Mouse (Mus musculus) layer of hippocampus, adult 2 months (tissue): ENCODE results near the gene Serpind1. TPM values are rescaled to one million over a fixed set of nuclear protein-coding genes. Genes with fewer than 3 reads are reported as not detected.

Experiments used
- DNase-seq, 2 experiments: peaks; one replicate each; pipeline ENCODE4 v3.0.0; 2022; ENCODE audit warnings: low spot score in 2 of 2
- H3K27ac ChIP-seq: fragments of 200-600 bp; 2 replicates; pipeline ENCODE4 v1.8.1; 2022
- H3K4me3 ChIP-seq: fragments of 200-600 bp; 2 replicates; pipeline ENCODE4 v1.8.1; 2022; ENCODE audit warnings: mild to moderate bottlenecking
- CTCF ChIP-seq: fragments of 200-600 bp; conservative IDR thresholded peaks from 2 replicates; pipeline ENCODE4 v1.8.1; 2022; ENCODE audit warnings: antibody characterized with exemption, mild to moderate bottlenecking, moderate library complexity
- total RNA-seq, 2 experiments: library from RNA; stranded (reverse); gene quantifications; 2 replicates each; pipeline ENCODE4 v1.2.3; 2021

The Serpind1 gene
- total RNA-seq, 2 experiments from 2014 or later = 0.79 to 1.4 TPM

DNA sequence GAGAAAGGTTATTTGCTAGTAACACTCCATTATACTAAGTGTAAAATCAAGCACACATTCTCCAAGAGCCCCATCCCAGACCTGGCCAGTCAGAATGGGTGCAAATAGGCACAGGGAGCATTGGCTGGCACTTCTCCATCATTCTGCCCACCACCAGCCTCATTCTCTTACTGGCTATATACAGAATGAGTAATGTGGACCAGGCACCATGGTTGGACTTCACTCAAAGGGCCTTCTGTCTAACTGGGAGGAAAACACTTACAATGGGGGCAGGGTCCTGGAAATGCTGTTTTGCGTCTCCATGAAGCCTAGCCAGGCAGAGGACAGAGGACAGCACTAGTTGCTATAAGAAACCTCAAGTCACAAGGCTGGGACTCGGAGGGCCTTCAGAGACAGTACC, 5.1 kb upstream of the Serpind1 start:
- H3K4me3 ChIP-seq = no peak overlapping the region
- no peak for TF ChIP-seq CTCF
- peak in 1 of 2 experiments; percentile 26 for DNase-seq
- H3K27ac ChIP-seq = peak overlapping the region; percentile 69

DNA sequence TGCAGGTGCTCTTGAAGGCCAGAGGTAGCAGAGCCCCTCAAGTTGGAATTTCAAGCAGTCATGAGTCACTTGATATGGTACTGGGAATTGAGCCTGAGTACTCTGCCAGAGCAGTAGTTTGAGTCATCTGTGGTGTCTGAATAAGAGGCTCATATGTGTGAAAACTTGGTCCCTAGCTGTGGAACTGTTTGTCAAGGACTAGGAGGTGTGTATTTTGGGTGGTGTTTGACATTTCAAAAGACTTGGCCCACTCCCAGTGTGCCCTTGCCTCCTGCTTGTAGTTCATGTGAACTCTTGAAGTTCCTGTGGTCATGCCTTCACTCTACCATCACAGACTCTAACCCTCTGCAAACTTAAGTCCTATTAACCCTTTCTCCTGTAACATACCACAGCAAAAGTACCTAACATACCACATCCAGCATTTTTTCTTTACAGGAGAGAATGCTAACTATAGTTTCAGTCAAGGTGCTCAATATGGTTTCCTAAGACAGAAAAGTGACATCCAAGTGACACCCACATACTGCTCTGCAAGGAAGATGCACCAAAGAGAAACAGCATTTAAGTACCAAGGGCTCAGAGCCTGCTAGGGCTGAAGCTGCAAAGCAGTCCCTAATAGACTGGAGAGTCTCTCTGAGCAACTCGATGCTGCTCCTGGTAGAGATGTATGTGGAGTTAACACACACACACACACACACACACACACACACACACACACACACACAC, 1.2 kb upstream of the Serpind1 start:
- no peak for TF ChIP-seq CTCF
- no peak overlapping the region for H3K4me3 ChIP-seq
- peak overlapping the region; percentile 55 for H3K27ac ChIP-seq
- DNase-seq = peak in 1 of 2 experiments; percentile 28

DNA sequence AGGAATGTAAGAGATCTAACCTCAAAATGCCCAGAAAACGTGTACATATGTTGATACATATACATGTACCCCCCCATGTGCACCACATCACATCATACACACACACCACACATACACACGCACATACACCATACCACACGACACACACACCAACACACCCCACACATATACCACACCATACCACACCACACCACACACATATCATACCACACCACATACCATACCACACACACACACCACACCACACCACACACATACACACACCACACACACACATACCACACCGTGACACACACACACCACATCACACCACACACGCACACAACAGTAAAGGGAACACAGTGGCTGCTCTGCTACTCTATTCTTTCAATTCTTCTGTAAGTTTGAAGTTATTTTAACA, 684 bp downstream of the Serpind1 start:
- no peak for DNase-seq
- H3K27ac ChIP-seq = no peak overlapping the region
- no peak overlapping the region for H3K4me3 ChIP-seq
- no peak for TF ChIP-seq CTCF

DNA sequence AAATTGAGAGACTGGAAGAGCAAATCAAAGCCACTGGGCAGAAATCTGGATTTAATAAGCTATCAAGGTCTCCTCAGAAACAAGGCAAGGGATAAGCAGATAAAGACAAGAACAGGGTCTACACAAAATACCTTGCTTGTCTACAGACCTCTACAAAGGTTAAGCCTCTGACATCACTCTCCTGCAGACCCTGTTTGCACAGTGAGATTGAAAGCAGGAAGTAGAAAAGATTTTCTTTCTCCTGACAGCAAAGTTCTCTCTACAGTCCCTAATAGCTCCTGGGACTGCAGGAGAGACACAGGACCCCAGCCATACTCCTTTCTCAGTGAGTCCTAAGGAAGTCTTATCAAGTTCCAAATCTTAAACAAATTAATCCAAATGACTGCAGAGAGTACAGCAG, 3.4 kb downstream of the Serpind1 start:
- no peak for DNase-seq
- Histone ChIP-seq H3K27ac (no peak overlapping the region), H3K4me3 (no peak overlapping the region)
- TF ChIP-seq CTCF = no peak

DNA sequence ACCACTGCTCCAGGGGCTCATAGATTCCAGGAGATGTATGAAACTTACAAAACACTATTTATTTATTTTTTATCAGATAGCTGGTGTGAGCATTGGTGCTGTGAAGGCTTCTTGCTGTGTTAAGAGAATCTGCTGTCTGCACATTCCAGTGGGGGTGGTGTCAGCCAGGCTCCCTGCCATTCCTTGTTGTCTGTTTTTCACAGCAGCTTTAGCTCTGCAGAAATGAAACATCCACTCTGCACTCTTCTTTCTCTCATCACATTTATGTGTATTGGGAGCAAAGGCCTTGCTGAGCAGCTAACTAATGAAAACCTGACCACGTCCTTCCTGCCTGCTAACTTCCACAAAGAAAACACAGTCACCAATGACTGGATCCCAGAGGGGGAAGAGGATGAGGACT, 4.9 kb downstream of the Serpind1 start:
- H3K27ac ChIP-seq = peak overlapping the region; percentile 36; the same call in 1 of the 2 replicates
- no peak for DNase-seq
- TF ChIP-seq CTCF = no peak
- no peak overlapping the region for H3K4me3 ChIP-seq

DNA sequence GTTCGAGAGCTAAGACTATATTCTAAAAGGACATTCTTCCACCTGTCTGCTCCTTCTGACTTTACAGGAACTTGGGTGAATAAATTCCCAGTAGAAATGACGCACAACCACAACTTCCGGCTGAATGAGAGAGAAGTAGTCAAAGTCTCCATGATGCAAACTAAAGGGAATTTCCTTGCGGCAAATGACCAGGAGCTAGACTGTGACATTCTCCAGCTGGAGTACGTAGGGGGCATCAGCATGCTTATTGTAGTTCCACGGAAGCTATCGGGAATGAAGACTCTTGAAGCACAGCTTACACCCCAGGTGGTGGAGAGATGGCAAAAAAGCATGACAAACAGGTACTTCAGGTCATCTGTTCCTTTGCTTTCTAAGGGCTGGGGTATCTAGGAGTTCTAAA, 8.5 kb downstream of the Serpind1 start:
- no peak for TF ChIP-seq CTCF
- H3K27ac ChIP-seq = no peak overlapping the region
- DNase-seq = no peak
- H3K4me3 ChIP-seq = no peak overlapping the region

DNA sequence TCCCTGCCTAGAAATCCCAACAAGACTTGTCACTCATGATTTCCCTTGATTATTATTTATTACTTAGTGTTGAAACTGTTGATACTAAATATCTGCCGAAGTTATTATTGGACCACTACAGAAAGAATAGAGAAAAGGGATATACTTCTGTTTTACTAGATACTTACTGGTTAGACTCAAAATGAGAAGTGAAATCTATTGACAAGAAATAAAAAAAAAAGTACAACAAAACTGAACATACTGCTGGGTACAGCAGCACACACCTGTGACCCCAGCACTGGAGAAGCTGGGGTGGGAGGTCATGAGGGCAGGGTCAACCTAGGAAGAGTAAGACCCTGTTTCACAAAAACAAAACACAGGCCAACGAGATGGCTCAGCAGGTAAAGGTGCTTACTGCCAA, 9.5 kb downstream of the Serpind1 start:
- Histone ChIP-seq H3K4me3 (no peak overlapping the region), H3K27ac (no peak overlapping the region)
- DNase-seq = no peak
- TF ChIP-seq CTCF = no peak

DNA sequence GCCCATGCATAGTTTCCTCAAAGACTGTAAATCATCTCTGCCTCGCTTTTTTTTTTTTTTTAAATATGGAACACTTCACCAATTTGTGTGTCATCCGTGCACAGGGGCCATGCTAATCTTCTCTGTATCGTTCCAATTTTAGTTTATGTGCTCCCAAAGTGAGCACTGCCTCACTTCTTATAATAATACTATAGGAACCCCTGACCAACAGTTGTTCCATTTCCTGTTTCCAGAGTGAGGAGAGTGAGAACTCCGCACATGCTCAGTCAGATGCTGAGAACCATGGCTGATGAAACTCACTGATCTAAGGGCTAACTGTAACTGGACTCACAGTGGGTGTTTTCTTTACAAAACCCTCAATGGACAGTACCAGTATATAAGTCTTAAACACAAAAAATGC, 10.7 kb downstream of the Serpind1 start:
- Histone ChIP-seq H3K27ac (no peak overlapping the region), H3K4me3 (no peak overlapping the region)
- no peak for TF ChIP-seq CTCF
- DNase-seq = no peak

DNA sequence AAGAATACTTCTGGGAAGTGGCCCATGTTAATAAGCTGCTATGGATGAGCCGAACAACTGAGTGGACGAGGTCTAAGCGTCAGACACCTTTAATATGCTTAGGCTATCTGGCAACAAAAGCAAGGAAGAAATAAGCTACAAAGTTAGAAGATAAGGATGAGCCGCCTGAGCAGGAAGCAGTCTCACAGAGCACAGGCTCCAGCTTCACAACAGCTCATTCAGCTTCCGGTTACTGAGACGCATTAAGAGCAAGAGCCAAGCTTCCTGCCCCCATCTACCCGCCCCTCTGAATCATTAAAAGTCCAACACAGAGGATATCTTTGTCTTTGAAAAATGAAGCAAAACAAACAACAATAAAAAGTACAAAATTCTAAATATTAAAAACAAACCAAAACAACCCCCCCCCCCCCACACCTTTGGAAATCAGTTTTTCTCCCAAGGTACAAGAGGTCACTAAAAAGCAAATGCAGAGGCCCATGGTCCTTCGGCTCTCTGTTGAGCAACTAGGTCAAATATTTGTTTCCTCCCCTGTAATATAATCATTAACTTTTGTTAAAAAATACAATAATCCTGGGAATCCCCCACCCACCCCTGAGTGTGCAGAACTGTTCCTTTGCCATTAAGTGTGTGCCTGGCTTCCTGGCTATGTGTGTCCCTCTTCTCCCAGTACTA, 14.1 kb downstream of the Serpind1 start:
- DNase-seq = no peak
- Histone ChIP-seq H3K4me3 (no peak overlapping the region), H3K27ac (no peak overlapping the region)
- TF ChIP-seq CTCF = no peak

DNA sequence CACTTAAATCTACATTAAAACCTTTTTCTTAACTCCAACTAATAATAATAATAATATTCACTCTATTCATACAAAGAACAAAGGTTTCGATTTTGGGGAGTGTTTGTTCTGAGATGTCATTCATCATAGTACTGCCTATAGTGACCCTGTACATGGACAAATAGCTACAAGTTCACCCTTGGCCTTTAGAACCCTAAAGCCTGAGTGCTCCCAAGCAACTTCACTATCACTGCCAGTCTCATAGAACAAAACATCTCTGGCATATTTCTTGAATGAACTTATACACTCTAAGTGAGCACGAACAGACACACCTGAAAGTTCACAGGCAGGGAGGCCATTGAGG, 14.6 kb downstream of the Serpind1 start:
- no peak for TF ChIP-seq CTCF
- Histone ChIP-seq H3K27ac (no peak overlapping the region), H3K4me3 (no peak overlapping the region)
- DNase-seq = no peak

DNA sequence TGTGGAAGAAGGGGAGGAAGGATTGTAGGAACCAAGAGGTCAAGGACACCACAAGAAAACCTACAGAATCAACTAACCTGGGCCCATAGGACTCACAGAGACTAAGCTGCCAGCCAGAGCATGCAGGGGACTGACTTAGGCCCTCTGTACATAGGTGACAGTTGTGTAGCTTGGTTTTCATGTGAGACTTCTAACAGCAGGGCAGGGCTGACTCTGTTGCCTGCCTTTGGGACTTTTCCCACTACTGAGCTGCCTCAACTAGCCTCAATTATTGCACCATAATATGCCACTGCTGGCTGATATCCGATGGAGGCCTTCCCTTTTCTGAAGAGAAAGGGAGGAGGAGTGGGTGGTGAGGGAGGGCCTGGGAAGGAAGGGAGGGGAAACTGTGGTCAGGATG, 15.6 kb downstream of the Serpind1 start:
- no peak for TF ChIP-seq CTCF
- H3K4me3 ChIP-seq = no peak overlapping the region
- no peak for DNase-seq
- no peak overlapping the region for H3K27ac ChIP-seq

DNA sequence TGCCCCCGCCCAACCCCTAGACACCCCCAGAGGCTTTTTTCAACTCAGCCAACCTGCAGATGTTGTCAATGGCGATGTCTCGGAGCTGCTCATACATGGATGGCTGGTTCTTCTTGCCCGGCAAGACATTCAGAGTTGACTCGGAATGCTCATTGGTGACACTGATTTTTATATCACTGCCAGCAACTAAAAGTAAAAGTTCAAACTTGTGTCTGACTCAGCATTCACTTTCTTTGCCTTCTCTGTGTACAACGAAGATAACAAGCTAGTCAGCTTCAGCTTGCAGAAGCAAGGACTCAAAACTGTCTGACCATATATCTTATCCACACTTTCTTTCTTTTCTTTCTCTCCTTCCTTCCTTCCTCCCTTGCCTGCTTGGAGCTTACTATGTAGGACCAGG, 24.9 kb downstream of the Serpind1 start:
- no peak overlapping the region for H3K27ac ChIP-seq
- H3K4me3 ChIP-seq = no peak overlapping the region
- no peak for DNase-seq
- no peak for TF ChIP-seq CTCF

DNA sequence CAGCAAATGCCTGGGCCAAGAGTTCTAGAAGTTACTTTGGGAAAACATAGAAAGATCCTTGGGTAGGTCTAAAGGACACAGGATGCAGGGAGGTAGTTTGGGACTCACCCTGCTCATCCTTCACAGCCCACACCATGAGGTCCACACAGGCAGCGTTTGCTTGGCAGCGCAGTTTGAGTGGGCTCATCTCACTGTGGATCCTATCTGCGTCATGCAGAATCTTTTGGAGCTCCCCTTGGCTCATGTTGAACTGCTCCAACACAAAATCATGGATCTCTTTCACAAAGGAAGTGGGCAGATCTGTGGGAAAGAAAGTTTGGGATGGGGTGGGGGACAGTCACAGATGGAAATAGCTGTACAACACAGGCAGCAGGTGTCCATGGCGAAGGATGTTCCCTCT, 27.6 kb downstream of the Serpind1 start:
- no peak overlapping the region for H3K4me3 ChIP-seq
- no peak overlapping the region for H3K27ac ChIP-seq
- no peak for DNase-seq
- no peak for TF ChIP-seq CTCF

DNA sequence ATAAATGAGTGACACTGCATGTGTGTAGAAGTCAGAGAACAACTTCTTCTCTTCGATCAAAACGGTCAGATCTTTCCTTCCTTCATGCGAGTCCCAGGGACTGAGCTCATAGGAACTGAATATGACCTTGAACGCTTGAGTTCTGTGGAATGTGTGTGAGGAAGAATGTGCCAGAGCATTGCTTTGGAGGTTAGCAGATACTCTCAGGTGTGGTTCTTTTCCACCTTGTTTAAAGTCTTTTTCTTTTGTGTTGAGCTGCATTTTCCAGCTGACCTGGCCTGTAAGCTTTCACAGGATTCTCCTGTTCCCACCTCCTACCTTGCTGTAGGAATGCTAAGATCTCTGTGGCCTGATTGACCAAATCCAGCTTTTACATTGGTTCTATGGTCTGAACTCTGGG, 51.1 kb downstream of the Serpind1 start:
- no peak overlapping the region for H3K27ac ChIP-seq
- no peak for DNase-seq
- no peak overlapping the region for H3K4me3 ChIP-seq
- no peak for TF ChIP-seq CTCF
